Mouse (Mus musculus) hindbrain, embryonic 16.5 days (tissue): ENCODE measurements around the gene Aqr. TPM values are rescaled to one million over a fixed set of nuclear protein-coding genes. Genes with fewer than 3 reads are reported as not detected.

Experiments
- ATAC-seq: fragments of 200-750 bp; cut with Nextera tagmentation; 2 replicates; pipeline ENCODE4 v1.8.0; 2017; ENCODE audit warnings: moderate TSS enrichment, moderate library complexity
- H3K27ac ChIP-seq: fragments of 300-500 bp; sonication (generic); 2 replicates; pipeline ENCODE4 v1.5.1; 2014; ENCODE audit warnings: low read depth, mild to moderate bottlenecking, control low read depth, low read length, moderate library complexity
- H3K27me3 ChIP-seq: fragments of 300-500 bp; sonication (generic); replicated peaks from 2 replicates; pipeline ENCODE4 v1.6.1; 2014; ENCODE audit warnings: low read length; ENCODE audit not compliant: control insufficient read depth, insufficient read depth
- H3K36me3 ChIP-seq: fragments of 300-500 bp; sonication (generic); 2 replicates; pipeline ENCODE4 v1.6.1; 2014; ENCODE audit warnings: mild to moderate bottlenecking, low read length, moderate library complexity, mixed read lengths; ENCODE audit not compliant: control insufficient read depth, insufficient read depth
- H3K4me1 ChIP-seq: fragments of 300-500 bp; sonication (generic); 2 replicates; pipeline ENCODE4 v1.6.1; 2014; ENCODE audit warnings: low read depth, low read length; ENCODE audit not compliant: control insufficient read depth, insufficient read depth
- H3K4me2 ChIP-seq: fragments of 300-500 bp; sonication (generic); 2 replicates; pipeline ENCODE4 v1.6.1; 2014; ENCODE audit warnings: mild to moderate bottlenecking, low read length, control low read depth, moderate library complexity
- H3K4me3 ChIP-seq: fragments of 300-500 bp; sonication (generic); 2 replicates; pipeline ENCODE4 v1.5.1; 2014; ENCODE audit warnings: mild to moderate bottlenecking, low read length, control low read depth, moderate library complexity
- H3K9ac ChIP-seq: fragments of 300-500 bp; sonication (generic); 2 replicates; pipeline ENCODE4 v1.6.1; 2014; ENCODE audit warnings: low read depth, mild to moderate bottlenecking, control low read depth, low read length, moderate library complexity
- H3K9me3 ChIP-seq: fragments of 300-500 bp; sonication (generic); 2 replicates; pipeline ENCODE4 v1.6.1; 2014; ENCODE audit warnings: mild to moderate bottlenecking, low read length, moderate library complexity; ENCODE audit not compliant: control insufficient read depth
- WGBS: fragments of 180-500 bp; shearing (Covaris S2); extraction: QIAGEN DNeasy Blood & Tissue Kit; methylation state at CpG from one replicate; pipeline ENCODE4 v1.1.7; 2014; 5-methylcytosine and 5-hydroxymethylcytosine counted together
- polyA plus RNA-seq: library from polyadenylated mRNA; unstranded; fragments of >200 nt; fragmentation: Nextera tagmentation; extraction: Ambion mirVana; gene quantifications from 2 replicates; pipeline ENCODE4 v1.2.1, GENCODE M21; 2015

Aqr gene
- polyA plus RNA-seq, 1 experiment from 2014 or later: 29.7 TPM

- no peak overlapping the region for H3K4me2 ChIP-seq
- no peaks in the 10 kb centered on the region for H3K9me3 ChIP-seq
- no peak overlapping the region for H3K9ac ChIP-seq
- ATAC-seq: no peak
- no peak overlapping the region for H3K4me3 ChIP-seq
- no peak overlapping the region for H3K27ac ChIP-seq
- no peaks in the 10 kb centered on the region for H3K27me3 ChIP-seq
- peaks cover 27% of the 10 kb centered on the region for H3K36me3 ChIP-seq
- WGBS: 77% methylated on average over 6 of the region's 6 CpGs
- no peaks in the 10 kb centered on the region for H3K4me1 ChIP-seq
These were observed 41.5 kb downstream of the Aqr start for GRCm38 (mm10) chr2:114145315-114145801.

GRCm38 (mm10) chr2:114144915-114145314, 41.9 kb downstream of the Aqr start:
- Histone ChIP-seq H3K4me3 (no peak overlapping the region), H3K9me3 (no peaks in the 10 kb centered on the region), H3K36me3 (peaks cover 25% of the 10 kb centered on the region), H3K9ac (no peak overlapping the region), H3K27ac (no peak overlapping the region), H3K4me1 (no peaks in the 10 kb centered on the region), H3K4me2 (no peak overlapping the region), H3K27me3 (no peaks in the 10 kb centered on the region)
- 93% methylated on average over 5 of the region's 5 CpGs for WGBS
- no peak for ATAC-seq

- Histone ChIP-seq H3K27me3 (no peaks in the 10 kb centered on the region), H3K36me3 (peaks cover 30% of the 10 kb centered on the region), H3K4me2 (no peak overlapping the region), H3K27ac (no peak overlapping the region), H3K9me3 (no peaks in the 10 kb centered on the region), H3K9ac (no peak overlapping the region), H3K4me3 (no peak overlapping the region), H3K4me1 (no peaks in the 10 kb centered on the region)
- no peak for ATAC-seq
- WGBS: 91% methylated on average over 6 of the region's 6 CpGs
These were observed 43.0 kb downstream of the Aqr start for GRCm38 (mm10) chr2:114143842-114144241.

- ATAC-seq: no peak
- Histone ChIP-seq H3K36me3 (peaks cover 37% of the 10 kb centered on the region), H3K4me1 (no peaks in the 10 kb centered on the region), H3K27ac (no peak overlapping the region), H3K9me3 (no peaks in the 10 kb centered on the region), H3K27me3 (no peaks in the 10 kb centered on the region), H3K9ac (no peak overlapping the region), H3K4me2 (no peak overlapping the region), H3K4me3 (no peak overlapping the region)
- 91% methylated on average over 9 of the region's 9 CpGs for WGBS
These were observed 50.1 kb downstream of the Aqr start for GRCm38 (mm10) chr2:114136755-114137154.

- Histone ChIP-seq H3K4me1 (no peaks in the 10 kb centered on the region), H3K27ac (no peak overlapping the region), H3K9ac (no peak overlapping the region), H3K4me2 (no peak overlapping the region), H3K4me3 (no peak overlapping the region), H3K27me3 (no peaks in the 10 kb centered on the region), H3K36me3 (peaks cover 35% of the 10 kb centered on the region), H3K9me3 (no peaks in the 10 kb centered on the region)
- 89% methylated on average over 2 of the region's 2 CpGs for WGBS
- ATAC-seq: no peak
These were observed 51.0 kb downstream of the Aqr start for GRCm38 (mm10) chr2:114135777-114136176.

DNA sequence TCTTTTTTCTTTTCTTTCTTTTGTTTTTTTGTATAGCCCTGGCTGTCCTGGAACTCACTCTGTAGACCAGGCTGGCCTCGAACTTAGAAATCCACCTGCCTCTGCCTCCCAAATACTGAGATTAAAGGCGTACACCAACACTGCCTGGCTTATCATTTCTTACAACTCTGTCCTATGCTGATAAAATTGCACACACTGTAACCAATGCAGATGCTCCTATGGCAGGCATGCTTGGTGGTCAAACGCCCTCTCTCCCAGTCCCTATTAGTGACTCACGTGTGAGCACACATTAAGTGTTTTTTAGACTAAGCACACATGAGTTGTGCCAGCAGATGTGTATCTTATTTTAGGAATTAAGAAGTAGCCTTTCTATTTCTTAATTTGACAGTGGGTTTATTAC, 53.5 kb downstream of the Aqr start:
- H3K27ac ChIP-seq: no peak overlapping the region
- no peaks in the 10 kb centered on the region for H3K9me3 ChIP-seq
- no peaks in the 10 kb centered on the region for H3K27me3 ChIP-seq
- H3K36me3 ChIP-seq: peaks cover 29% of the 10 kb centered on the region
- no peak overlapping the region for H3K9ac ChIP-seq
- H3K4me1 ChIP-seq: no peaks in the 10 kb centered on the region
- WGBS: 96% methylated on average over 4 of the region's 4 CpGs
- H3K4me3 ChIP-seq: no peak overlapping the region
- no peak overlapping the region for H3K4me2 ChIP-seq
- ATAC-seq: no peak

DNA sequence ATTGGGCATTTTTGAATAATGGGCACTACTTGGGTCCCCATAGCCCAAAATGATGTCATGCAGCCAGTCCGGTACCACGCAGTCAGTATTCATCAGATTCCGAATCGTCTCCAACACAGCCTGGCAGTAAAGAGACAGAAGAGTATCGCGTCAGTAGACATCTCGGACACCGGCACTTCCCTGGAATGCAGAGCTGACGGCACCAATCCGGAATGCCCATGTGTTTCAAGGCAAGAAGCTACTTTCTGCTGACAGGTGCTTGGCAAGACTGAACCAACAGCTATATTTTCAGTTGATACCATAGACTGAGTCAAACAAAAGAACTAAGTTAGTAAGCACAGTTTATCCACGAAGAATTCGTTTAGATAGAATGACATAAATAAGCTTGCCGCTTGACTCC, 56.2 kb downstream of the Aqr start:
- 94% methylated on average over 13 of the region's 13 CpGs for WGBS
- H3K9me3 ChIP-seq: no peaks in the 10 kb centered on the region
- no peaks in the 10 kb centered on the region for H3K27me3 ChIP-seq
- peaks cover 23% of the 10 kb centered on the region for H3K36me3 ChIP-seq
- no peaks in the 10 kb centered on the region for H3K4me1 ChIP-seq
- no peak overlapping the region for H3K9ac ChIP-seq
- no peak for ATAC-seq
- no peak overlapping the region for H3K27ac ChIP-seq
- H3K4me2 ChIP-seq: no peak overlapping the region
- H3K4me3 ChIP-seq: no peak overlapping the region

GRCm38 (mm10) chr2:114123304-114123703, 63.5 kb downstream of the Aqr start:
- WGBS: 91% methylated on average over 4 of the region's 4 CpGs
- Histone ChIP-seq H3K27me3 (no peaks in the 10 kb centered on the region), H3K4me1 (no peaks in the 10 kb centered on the region), H3K27ac (no peak overlapping the region), H3K4me2 (no peak overlapping the region), H3K9ac (no peak overlapping the region), H3K4me3 (no peak overlapping the region), H3K9me3 (no peaks in the 10 kb centered on the region), H3K36me3 (peaks cover 28% of the 10 kb centered on the region)
- no peak for ATAC-seq

DNA sequence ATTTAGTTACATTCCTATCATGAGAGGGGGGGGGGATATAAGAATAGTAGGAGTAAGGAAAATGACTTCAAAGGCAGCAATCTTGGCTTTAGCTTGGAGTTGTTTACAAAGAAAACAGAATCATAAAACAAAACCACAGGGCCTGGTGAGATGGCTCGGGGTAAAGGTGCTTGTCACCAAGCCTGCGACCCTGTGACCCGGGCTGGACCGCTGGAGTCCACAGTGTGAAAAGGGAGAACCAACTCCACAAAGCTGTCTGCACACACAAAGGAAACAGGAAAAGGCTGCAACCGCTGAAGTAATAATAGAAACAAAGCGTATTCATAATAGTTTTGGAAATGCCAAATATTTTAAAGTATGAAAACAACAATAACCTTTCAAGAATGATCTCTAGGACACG, 67.4 kb downstream of the Aqr start:
- Histone ChIP-seq H3K27ac (no peak overlapping the region), H3K4me2 (no peak overlapping the region), H3K36me3 (peaks cover 30% of the 10 kb centered on the region), H3K27me3 (no peaks in the 10 kb centered on the region), H3K4me3 (no peak overlapping the region), H3K4me1 (no peaks in the 10 kb centered on the region), H3K9me3 (no peaks in the 10 kb centered on the region), H3K9ac (no peak overlapping the region)
- 61% methylated on average over 7 of the region's 7 CpGs for WGBS
- no peak for ATAC-seq

GRCm38 (mm10) chr2:114117665-114118064, 69.2 kb downstream of the Aqr start:
- Histone ChIP-seq H3K4me1 (no peaks in the 10 kb centered on the region), H3K36me3 (peaks cover 30% of the 10 kb centered on the region), H3K9me3 (no peaks in the 10 kb centered on the region), H3K9ac (no peak overlapping the region), H3K27me3 (no peaks in the 10 kb centered on the region), H3K27ac (no peak overlapping the region), H3K4me3 (no peak overlapping the region), H3K4me2 (no peak overlapping the region)
- no peak for ATAC-seq
- 95% methylated on average over 3 of the region's 3 CpGs for WGBS
